Mouse (Mus musculus): ENCODE measurements around the gene Adam23. TPM values are rescaled to one million over a fixed set of nuclear protein-coding genes. Genes with fewer than 3 reads are reported as not detected.
"Not testable (repeated sequence)": the region's sequence is repeated elsewhere in the genome, so short reads cannot be mapped to it uniquely, and the experiment has no call there.

Adam23 gene
- polyA plus RNA-seq, 1 experiment from 2014 or later, result 13.4 TPM

DNA sequence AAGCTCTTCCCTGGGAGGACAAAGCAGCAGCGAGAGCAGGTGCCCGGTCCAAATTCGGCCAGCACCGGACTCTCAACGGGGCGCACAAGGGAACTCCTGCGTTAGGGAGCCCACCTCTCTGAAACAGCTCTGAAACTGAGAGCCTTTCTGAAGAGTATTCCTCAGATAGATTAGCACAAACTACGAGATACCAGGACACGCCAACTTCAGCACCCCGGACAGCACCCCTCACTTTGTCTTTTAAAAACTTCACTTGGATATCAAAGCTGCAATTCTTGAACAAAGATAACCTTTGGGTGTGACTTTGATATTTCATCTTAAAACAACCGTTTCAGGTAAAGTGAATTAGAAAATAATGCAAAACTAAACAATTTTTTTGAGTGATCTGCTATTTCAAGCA lies 168.9 kb downstream of the Adam23 start:
- Histone ChIP-seq H3K27ac (no peak overlapping the region), H3K4me1 (peaks cover 7% of the 10 kb centered on the region), H3K4me3 (replicated peaks) (0 out of 2 replicates have a peak overlapping the region, but pooled peaks have one; percentile 8), H3K9me3 (no peaks in the 10 kb centered on the region), H3K9ac (no peak overlapping the region), H3K4me2 (peak overlapping the region; percentile 43), H3K27me3 (peaks cover 8% of the 10 kb centered on the region), H3K36me3 (replicated peaks) (no peaks in the 10 kb centered on the region)
- 1% methylated on average over 11 of the region's 11 CpGs for WGBS
- no peak for ATAC-seq (ENCODE audit: low FRiP score)

DNA sequence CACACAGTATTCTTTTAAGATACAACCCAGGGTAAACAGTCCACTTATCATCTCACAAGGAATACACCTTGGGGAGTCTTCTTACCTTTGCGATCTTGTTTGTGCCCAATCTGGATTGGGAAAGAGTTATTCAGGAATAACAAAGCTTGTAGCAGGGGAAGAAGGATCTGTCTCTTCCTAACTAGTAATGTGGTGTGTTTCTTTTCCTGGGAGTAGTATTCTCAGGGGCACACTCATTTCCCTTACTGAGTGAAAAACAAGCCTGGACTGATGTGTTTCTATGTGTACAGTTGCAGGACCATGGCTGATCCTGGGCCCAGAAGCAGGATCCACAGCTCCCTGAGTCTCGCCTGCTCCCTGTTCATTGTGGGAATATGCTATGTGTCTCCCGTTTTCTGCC lies 170.0 kb downstream of the Adam23 start, which contains the start of gene Gm39653:
TSS of gene Gm39653 (plus strand) at position 301 of the 400 bp plus-strand sequence.
- WGBS, result 75% methylated on average over 3 of the region's 3 CpGs
- Histone ChIP-seq H3K4me2 (no peak within 1 kb of the TSS), H3K36me3 (replicated peaks) (no peaks in the 10 kb centered on the region), H3K4me1 (peaks cover 7% of the 10 kb centered on the region), H3K27ac (no peak within 1 kb of the TSS), H3K27me3 (peaks cover 8% of the 10 kb centered on the region), H3K9ac (no peak within 1 kb of the TSS), H3K9me3 (no peaks in the 10 kb centered on the region), H3K4me3 (replicated peaks) (no peak within 1 kb of the TSS)
- no peak for ATAC-seq (ENCODE audit: low FRiP score)

DNA sequence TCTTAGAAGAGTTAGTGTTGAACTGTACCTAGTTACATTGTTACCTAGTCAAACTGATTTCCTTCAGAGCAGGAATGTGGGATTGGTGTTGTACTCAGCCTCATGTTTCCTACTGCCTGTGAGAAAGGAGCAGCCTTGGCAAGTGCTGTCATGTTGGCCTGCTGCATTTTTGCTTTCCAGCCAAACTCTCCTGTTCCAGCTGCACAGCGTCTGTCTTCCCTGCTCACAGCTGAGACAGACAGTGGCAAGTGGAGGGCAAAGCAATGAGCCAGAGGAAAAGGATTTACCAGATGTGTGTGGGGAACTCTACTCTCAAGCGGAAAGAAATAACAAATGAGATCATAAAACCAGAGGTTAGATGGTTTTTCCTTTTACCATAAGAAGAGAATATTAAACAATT lies 182.5 kb downstream of the Adam23 start:
- WGBS, result 60% methylated on average over 2 of the region's 2 CpGs
- Histone ChIP-seq H3K4me3 (replicated peaks) (no peak overlapping the region), H3K9ac (no peak overlapping the region), H3K4me1 (no peaks in the 10 kb centered on the region), H3K27ac (no peak overlapping the region), H3K36me3 (replicated peaks) (no peaks in the 10 kb centered on the region), H3K27me3 (no peaks in the 10 kb centered on the region), H3K9me3 (no peaks in the 10 kb centered on the region), H3K4me2 (no peak overlapping the region)
- no peak for ATAC-seq (ENCODE audit: low FRiP score)

DNA sequence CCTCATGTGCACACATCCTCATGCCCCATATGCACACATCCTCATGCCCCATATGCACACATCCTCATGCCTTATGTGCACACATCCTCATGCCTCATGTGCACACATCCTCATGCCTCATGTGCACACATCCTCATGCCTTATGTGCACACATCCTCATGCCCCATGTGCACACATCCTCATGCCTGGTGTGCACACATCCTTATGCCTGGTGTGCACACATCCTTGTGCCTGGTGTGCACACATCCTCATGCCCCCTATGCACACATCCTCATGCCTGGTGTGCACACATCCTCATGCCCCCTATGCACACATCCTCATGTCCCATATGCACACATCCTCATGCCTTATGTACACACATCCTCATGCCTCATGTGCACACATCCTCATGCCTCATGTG lies 184.7 kb downstream of the Adam23 start:
- H3K27me3 ChIP-seq; H3K4me2 ChIP-seq; H3K4me3 ChIP-seq (replicated peaks); ATAC-seq (ENCODE audit: low FRiP score); H3K4me1 ChIP-seq; H3K9me3 ChIP-seq; H3K36me3 ChIP-seq (replicated peaks); H3K9ac ChIP-seq; H3K27ac ChIP-seq: not testable (repeated sequence)

DNA sequence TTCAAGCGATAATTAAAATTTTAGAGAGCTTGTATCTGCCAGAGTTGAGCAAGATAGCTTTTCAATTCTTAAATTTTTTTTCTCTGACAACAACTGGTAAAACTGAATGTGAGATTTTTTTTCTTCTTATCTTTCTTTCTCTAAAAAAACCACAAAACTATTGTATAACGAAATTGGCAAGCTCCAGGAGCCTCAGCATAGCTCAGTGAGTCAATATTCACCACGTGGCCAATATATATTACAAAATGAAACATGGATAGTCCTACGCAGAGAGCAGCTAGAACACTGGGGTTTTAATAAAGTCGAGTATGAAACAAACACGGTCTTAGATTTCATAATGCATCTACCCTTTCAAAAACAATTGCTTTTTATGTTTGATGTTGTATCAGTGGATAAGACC lies 194.2 kb downstream of the Adam23 start:
- 85% methylated on average over 6 of the region's 6 CpGs for WGBS
- no peaks in the 10 kb centered on the region for H3K27me3 ChIP-seq
- no peaks in the 10 kb centered on the region for H3K36me3 ChIP-seq (replicated peaks)
- H3K9ac ChIP-seq, result no peak overlapping the region
- H3K27ac ChIP-seq, result no peak overlapping the region
- H3K4me1 ChIP-seq, result no peaks in the 10 kb centered on the region
- no peak for ATAC-seq (ENCODE audit: low FRiP score)
- H3K4me3 ChIP-seq (replicated peaks), result no peak overlapping the region
- no peak overlapping the region for H3K4me2 ChIP-seq
- H3K9me3 ChIP-seq, result no peaks in the 10 kb centered on the region

Other genes with a start within 250 kb of the Adam23 start
- 0.36 and 0.59 TPM in 2 replicates for gene Gpr1, start 231.3 kb upstream of the Adam23 start, polyA plus RNA-seq (2016; fragmentation: Nextera tagmentation; extraction: Ambion mirVana)
- 40.4 and 43.9 TPM in 2 replicates for gene Zdbf2, start 172.6 kb upstream of the Adam23 start, polyA plus RNA-seq (2016; fragmentation: Nextera tagmentation; extraction: Ambion mirVana)
- not detected in 2 replicates for gene Gm39653, start 170.1 kb downstream of the Adam23 start, polyA plus RNA-seq (2016; fragmentation: Nextera tagmentation; extraction: Ambion mirVana)
- gene Dytn, start 241.0 kb downstream of the Adam23 start, polyA plus RNA-seq (2016; fragmentation: Nextera tagmentation; extraction: Ambion mirVana), result not detected in 2 replicates